Mouse (Mus musculus): ENCODE data around the gene 2010111I01Rik.

- TF ChIP-seq POLR2A (IDR thresholded peaks at IDR 0.05; ENCODE audit: insufficient read depth, low read length) (no peak), CTCF (IDR thresholded peaks at IDR 0.05; ENCODE audit: low read depth, low read length) (no peak)
Measured at GRCm38 (mm10) chr13:62955997-62956396, 8.7 kb upstream of the 2010111I01Rik start.
